Mouse (Mus musculus) small intestine, adult 2 months (tissue): Measurements from ENCODE around the gene Eef2.

Source experiments
- CTCF ChIP-seq: fragments of 200-500 bp; IDR thresholded peaks from 2 replicates; pipeline ENCODE4 v1.5.1; 2012; ENCODE audit warnings: low read depth, mild to moderate bottlenecking, control low read depth, inconsistent platforms, low read length, moderate library complexity, mixed read lengths; ENCODE audit not compliant: insufficient replicate concordance, insufficient read length; ENCODE audit errors: extremely low read depth
- POLR2A ChIP-seq: fragments of 200-500 bp; IDR thresholded peaks from 2 replicates; pipeline ENCODE4 v1.6.1; 2012; ENCODE audit warnings: low read depth, mild to moderate bottlenecking, control low read depth, inconsistent platforms, low read length, moderate library complexity

DNA sequence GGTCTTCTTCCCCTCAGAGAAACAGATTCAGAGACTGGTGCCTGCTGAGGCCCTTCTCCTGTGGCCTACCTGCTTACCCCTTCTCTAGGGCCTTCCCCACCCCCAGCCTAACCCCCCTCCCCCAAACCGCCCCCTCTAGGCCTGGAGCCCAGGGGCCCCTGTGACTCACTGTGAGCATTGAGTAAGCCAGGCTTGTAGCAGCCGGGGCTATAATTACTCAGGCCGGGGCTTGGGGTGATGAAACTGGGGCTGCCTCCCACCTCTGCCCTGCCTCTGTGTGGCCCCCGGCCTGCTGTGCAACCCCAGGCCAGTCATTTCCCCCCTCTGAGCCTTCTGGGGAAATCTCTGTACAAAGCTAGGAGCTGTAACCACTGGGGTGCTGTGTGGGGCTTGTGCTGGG, 30.1 kb upstream of the Eef2 start:
- TF ChIP-seq CTCF (0 out of 2 replicates have a peak, but pooled peaks have one; percentile 11), POLR2A (no peak)
